Mouse (Mus musculus) MEL (cell line): ENCODE data around the gene Tbc1d7.

ENCODE experiments used
- BHLHE40 ChIP-seq: IDR thresholded peaks from 2 replicates; pipeline ENCODE4 v1.6.1; 2012; ENCODE audit warnings: low read depth, mild to moderate bottlenecking, inconsistent platforms, low read length, improper control_type of control experiment, borderline replicate concordance
- CHD1 ChIP-seq: IDR thresholded peaks from 2 replicates; pipeline ENCODE4 v1.6.1; 2012; ENCODE audit warnings: low read depth, mild to moderate bottlenecking, inconsistent platforms, low read length, improper control_type of control experiment
- CTCF ChIP-seq, 3 experiments: IDR thresholded peaks in 2 of 3; conservative IDR thresholded peaks in 1 of 3; 2 replicates each; pipeline ENCODE4 v1.5.1; 2011 to 2012; ENCODE audit warnings: low read length in 3 of 3, low read depth in 2 of 3, mild to moderate bottlenecking in 2 of 3, improper control_type of control experiment in 1 of 3, inconsistent platforms in 1 of 3, mixed read lengths in 1 of 3, moderate library complexity in 1 of 3; ENCODE audit not compliant: control insufficient read depth in 1 of 3, insufficient read depth in 1 of 3, poor library complexity in 1 of 3, severe bottlenecking in 1 of 3
- E2F4 ChIP-seq: IDR thresholded peaks from 2 replicates; pipeline ENCODE4 v1.6.1; 2011; ENCODE audit warnings: low read depth, low read length, improper control_type of control experiment, borderline replicate concordance
- GABPA ChIP-seq: IDR thresholded peaks from 2 replicates; pipeline ENCODE4 v1.6.1; 2012; ENCODE audit warnings: low read depth, mild to moderate bottlenecking, inconsistent platforms, low read length, improper control_type of control experiment, moderate library complexity
- POLR2A ChIP-seq, 2 experiments: IDR thresholded peaks; 2 replicates each; pipeline ENCODE4 v1.6.1; 2011 to 2012; ENCODE audit warnings: low read length in 2 of 2, mild to moderate bottlenecking in 2 of 2, control low read depth in 1 of 2, improper control_type of control experiment in 1 of 2, low read depth in 1 of 2, moderate library complexity in 1 of 2; ENCODE audit not compliant: control insufficient read depth in 1 of 2, insufficient read depth in 1 of 2, poor library complexity in 1 of 2
- SIN3A ChIP-seq: IDR thresholded peaks from 2 replicates; pipeline ENCODE4 v1.6.1; 2012; ENCODE audit warnings: low read length, improper control_type of control experiment, inconsistent platforms

DNA sequence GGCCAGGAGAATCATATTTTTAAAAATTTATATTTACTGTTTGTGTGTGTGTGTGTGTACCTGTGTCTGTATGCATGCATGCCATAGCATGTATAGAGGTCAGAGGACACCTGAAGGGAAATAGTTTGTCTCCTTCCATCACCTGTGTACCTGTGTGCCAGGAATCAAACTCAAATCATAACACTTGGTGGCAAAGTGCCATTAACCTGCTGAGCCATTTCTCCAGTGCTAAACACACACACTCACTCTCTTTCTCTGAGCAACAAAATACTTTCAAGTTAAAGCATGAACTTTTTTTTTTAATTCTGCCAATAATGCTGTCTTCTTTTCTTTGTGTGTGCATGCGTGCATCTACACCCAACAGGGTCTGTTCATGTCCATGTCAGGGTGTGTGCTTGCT lies 49.3 kb upstream of the Tbc1d7 start:
- no peak for TF ChIP-seq POLR2A (IDR thresholded peaks at IDR 0.05; ENCODE audit: control insufficient read depth in 1 of 2, insufficient read depth in 1 of 2, low read depth in 1 of 2, low read length in 2 of 2, poor library complexity in 1 of 2)
- no peak for TF ChIP-seq GABPA
- no peak for TF ChIP-seq SIN3A
- no peak for TF ChIP-seq CTCF (IDR thresholded peaks at IDR 0.05 in 2 of 3, conservative IDR thresholded peaks at IDR 0.05 in 1 of 3; ENCODE audit: control insufficient read depth in 1 of 3, insufficient read depth in 1 of 3, low read depth in 2 of 3, low read length in 3 of 3, poor library complexity in 1 of 3, severe bottlenecking in 1 of 3)
- no peak for TF ChIP-seq CHD1
- TF ChIP-seq E2F4 = no peak
- no peak for TF ChIP-seq BHLHE40
